Mouse (Mus musculus) limb, embryonic 10.5 days (tissue): ENCODE results near the gene Fbxo9. TPM values are rescaled to one million over a fixed set of nuclear protein-coding genes. Genes with fewer than 3 reads are reported as not detected.
"Not testable (repeated sequence)": the region's sequence is repeated elsewhere in the genome, so short reads cannot be mapped to it uniquely, and the experiment has no call there.

ENCODE experiments used
- DNase-seq: peaks from one replicate; pipeline ENCODE4 v3.0.0-alpha.2; 2017; ENCODE audit warnings: low spot score
- H3K27ac ChIP-seq: fragments of 300-500 bp; sonication (generic); 2 replicates; pipeline ENCODE4 v1.5.1; 2016; ENCODE audit warnings: mild to moderate bottlenecking
- H3K27me3 ChIP-seq: fragments of 300-500 bp; sonication (generic); 2 replicates; pipeline ENCODE4 v1.6.1; 2016; ENCODE audit warnings: low read depth, mild to moderate bottlenecking; ENCODE audit not compliant: poor library complexity, severe bottlenecking
- H3K36me3 ChIP-seq: fragments of 300-500 bp; sonication (generic); 2 replicates; pipeline ENCODE4 v1.6.1; 2016; ENCODE audit warnings: mild to moderate bottlenecking, moderate library complexity
- H3K4me1 ChIP-seq: fragments of 300-500 bp; sonication (generic); 2 replicates; pipeline ENCODE4 v1.6.1; 2016
- H3K4me3 ChIP-seq: fragments of 300-500 bp; sonication (generic); 2 replicates; pipeline ENCODE4 v1.5.1; 2016; ENCODE audit warnings: mild to moderate bottlenecking, moderate library complexity
- H3K9me3 ChIP-seq: fragments of 300-500 bp; sonication (generic); replicated peaks from 2 replicates; pipeline ENCODE4 v1.6.1; 2016; ENCODE audit warnings: mild to moderate bottlenecking
- WGBS: fragments of 180-500 bp; shearing (Covaris S2); methylation state at CpG from one replicate; pipeline ENCODE4 v1.1.7; 2016; 5-methylcytosine and 5-hydroxymethylcytosine counted together
- polyA plus RNA-seq: library from polyadenylated mRNA; unstranded; fragments of >200 nt; fragmentation: Nextera tagmentation; extraction: Ambion mirVana; gene quantifications from 2 replicates; pipeline ENCODE4 v1.2.1, GENCODE M21; 2016

Gene Fbxo9
- polyA plus RNA-seq, 1 experiment from 2014 or later = 25.5 TPM

- Histone ChIP-seq H3K27me3 (no peaks in the 10 kb centered on the region), H3K4me1 (no peaks in the 10 kb centered on the region), H3K27ac (no peak overlapping the region), H3K9me3 (no peaks in the 10 kb centered on the region), H3K36me3 (peaks cover 46% of the 10 kb centered on the region), H3K4me3 (no peak overlapping the region)
- no peak for DNase-seq
- 87% methylated on average over 7 of the region's 7 CpGs for WGBS
These were observed 27.0 kb downstream of the Fbxo9 start for GRCm38 (mm10) chr9:78081835-78082234.

DNA sequence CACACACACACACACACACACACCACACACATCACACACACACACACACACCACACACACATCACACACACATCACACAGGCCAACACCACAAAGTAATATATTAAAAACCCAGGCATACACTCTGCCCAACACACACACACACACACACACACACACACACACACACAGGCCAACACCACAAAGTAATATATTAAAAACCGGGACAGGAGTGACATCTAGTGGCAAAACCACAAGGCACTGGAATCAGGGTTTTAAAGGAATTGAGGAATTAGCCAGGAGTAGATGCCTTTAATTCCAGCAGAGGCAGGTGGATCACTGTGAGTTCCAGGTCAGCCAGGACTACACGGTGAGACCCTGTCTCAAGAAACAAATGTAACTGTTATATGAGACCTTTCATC lies 30.6 kb downstream of the Fbxo9 start:
- Histone ChIP-seq H3K36me3 (peaks cover 12% of the 10 kb centered on the region), H3K27ac (no peak overlapping the region), H3K4me1 (no peaks in the 10 kb centered on the region), H3K27me3 (no peaks in the 10 kb centered on the region), H3K4me3 (no peak overlapping the region), H3K9me3 (no peaks in the 10 kb centered on the region)
- WGBS = 35% methylated on average over 2 of the region's 2 CpGs
- DNase-seq = no peak

DNA sequence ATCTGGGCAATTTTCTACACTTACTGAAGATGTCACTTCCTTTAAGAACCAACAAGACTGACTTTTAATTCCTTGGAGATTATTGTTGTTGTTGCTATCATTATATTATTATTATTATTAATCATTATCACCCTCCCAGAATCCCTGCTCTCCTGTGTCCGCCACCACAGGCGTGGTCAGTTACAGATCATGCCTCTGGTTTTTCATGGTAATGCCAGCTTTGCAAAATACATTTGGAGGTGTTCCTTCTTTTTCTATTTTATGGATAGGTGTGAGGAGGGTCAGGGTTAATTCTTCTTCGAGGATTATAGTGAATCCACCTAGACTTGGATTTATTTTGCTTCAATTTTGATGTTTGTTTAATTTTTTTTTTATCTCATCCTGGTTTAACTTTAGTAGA lies 33.6 kb downstream of the Fbxo9 start:
- Histone ChIP-seq H3K9me3 (no peaks in the 10 kb centered on the region), H3K36me3 (no peaks in the 10 kb centered on the region), H3K4me3 (no peak overlapping the region), H3K4me1 (0 out of 2 replicates have a peak, but pooled peaks cover 5% of the 10 kb centered on the region), H3K27ac (no peak overlapping the region), H3K27me3 (no peaks in the 10 kb centered on the region)
- 95% methylated on average over 3 of the region's 3 CpGs for WGBS
- no peak for DNase-seq

DNA sequence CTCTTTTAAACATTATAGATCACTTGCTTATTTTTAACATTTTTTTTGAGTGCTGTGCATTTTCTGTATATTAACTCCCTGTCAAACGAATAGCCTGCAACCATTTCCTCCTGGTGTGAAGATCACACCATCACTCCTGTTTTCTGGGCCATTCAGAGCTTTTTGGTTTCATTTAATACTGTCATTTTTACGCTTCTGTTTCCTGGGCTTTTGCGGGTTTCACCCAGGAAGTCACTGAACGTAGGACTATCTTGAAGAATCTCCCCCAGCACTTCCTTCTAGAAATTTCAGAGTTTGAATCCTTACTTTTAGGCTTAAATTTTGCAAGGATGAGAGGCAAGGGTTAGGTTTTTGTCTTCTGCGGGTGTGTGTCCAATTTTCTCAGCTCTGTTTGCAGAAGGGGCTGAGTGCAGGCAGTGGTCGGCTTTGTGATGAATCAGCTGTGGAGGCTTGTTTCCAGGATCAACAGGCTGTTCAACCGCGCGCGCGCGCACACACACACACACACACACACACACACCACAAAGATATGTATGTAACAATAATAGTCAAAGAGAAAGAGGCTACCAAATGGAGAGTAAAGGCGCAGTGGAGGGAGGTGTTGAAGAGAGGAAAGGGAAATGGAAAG lies 35.0 kb downstream of the Fbxo9 start:
- Histone ChIP-seq H3K9me3 (no peaks in the 10 kb centered on the region), H3K27ac (no peak overlapping the region), H3K36me3 (no peaks in the 10 kb centered on the region), H3K4me1 (0 out of 2 replicates have a peak, but pooled peaks cover 5% of the 10 kb centered on the region), H3K4me3 (no peak overlapping the region), H3K27me3 (no peaks in the 10 kb centered on the region)
- 94% methylated on average over 13 of the region's 13 CpGs for WGBS
- no peak for DNase-seq

- H3K27me3 ChIP-seq, H3K4me1 ChIP-seq, H3K4me3 ChIP-seq, H3K9me3 ChIP-seq, DNase-seq, H3K27ac ChIP-seq, H3K36me3 ChIP-seq: not testable (repeated sequence)
- 91% methylated on average over 3 of the region's 3 CpGs for WGBS
These were observed 35.6 kb downstream of the Fbxo9 start for GRCm38 (mm10) chr9:78073291-78073690.

DNA sequence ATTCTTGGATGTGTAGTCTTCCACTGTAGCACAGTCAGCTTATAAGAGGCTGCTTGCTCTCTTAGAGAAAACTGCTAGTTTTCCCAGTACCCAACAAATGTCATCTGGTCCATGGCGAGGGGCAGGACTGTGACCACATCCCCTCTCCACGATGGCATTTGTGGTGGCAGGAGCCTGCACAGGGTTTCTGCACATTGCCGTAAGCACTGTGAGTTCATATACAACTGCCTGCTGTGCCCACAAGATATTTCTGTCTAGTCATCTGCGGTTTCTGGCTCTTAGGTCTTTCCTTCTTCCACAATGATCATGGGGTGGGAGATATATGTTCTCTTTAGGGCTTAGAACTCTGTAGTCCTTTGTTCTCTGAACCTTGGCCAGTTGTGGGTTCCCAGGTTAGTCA lies 37.2 kb downstream of the Fbxo9 start:
- WGBS = 88% methylated on average over 4 of the region's 4 CpGs
- Histone ChIP-seq H3K27ac (no peak overlapping the region), H3K4me3 (no peak overlapping the region), H3K4me1 (0 out of 2 replicates have a peak, but pooled peaks cover 5% of the 10 kb centered on the region), H3K27me3 (no peaks in the 10 kb centered on the region), H3K9me3 (no peaks in the 10 kb centered on the region), H3K36me3 (no peaks in the 10 kb centered on the region)
- no peak for DNase-seq

DNA sequence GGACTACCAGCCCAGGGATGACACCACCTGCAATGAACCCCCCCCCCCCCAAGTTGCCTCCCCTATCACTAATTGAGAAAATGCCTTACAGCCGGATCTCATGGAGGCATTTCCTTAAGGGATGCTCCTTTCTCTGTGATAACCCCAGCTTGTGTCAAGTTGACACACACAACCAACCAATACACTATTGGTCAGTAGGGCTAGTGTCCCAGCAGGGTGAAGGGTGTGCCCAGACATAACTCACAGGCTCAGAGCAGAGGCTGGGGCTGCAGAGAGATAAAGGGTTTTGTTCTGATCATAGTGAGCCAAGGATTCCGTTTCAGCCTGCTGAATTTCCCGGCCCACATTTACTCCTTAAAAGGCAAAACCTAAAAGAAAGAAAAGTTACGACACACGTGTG lies 38.4 kb downstream of the Fbxo9 start:
- 0 out of 2 replicates have a peak, but pooled peaks cover 5% of the 10 kb centered on the region for H3K4me1 ChIP-seq
- H3K27ac ChIP-seq = no peak overlapping the region
- WGBS = 88% methylated on average over 5 of the region's 5 CpGs
- DNase-seq = no peak
- no peaks in the 10 kb centered on the region for H3K36me3 ChIP-seq
- no peaks in the 10 kb centered on the region for H3K27me3 ChIP-seq
- no peaks in the 10 kb centered on the region for H3K9me3 ChIP-seq
- H3K4me3 ChIP-seq = no peak overlapping the region

DNA sequence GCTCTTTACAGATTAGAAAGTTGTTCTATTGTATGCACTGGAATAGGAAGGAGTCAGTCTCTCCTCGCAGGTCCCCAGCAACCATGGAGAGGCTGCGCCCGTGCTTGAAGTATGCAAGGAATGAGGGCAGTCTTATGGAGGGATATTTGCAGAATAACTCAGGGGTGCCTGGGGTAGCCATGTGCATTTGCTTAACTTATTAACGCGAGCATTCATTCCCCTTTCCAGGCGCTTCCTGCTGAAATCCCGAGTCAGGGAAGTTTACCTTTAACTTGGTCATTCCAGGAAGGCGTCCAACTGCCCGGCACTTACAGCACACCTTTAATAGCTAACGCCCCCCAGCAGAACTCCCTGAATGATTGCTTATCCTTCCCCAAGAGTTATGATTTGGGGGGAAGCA lies 44.7 kb downstream of the Fbxo9 start:
- peaks cover 7% of the 10 kb centered on the region; the same call in 1 of the 2 replicates for H3K4me1 ChIP-seq
- H3K27ac ChIP-seq = no peak overlapping the region
- no peaks in the 10 kb centered on the region for H3K27me3 ChIP-seq
- H3K4me3 ChIP-seq = no peak overlapping the region
- H3K36me3 ChIP-seq = no peaks in the 10 kb centered on the region
- WGBS = 77% methylated on average over 10 of the region's 10 CpGs
- H3K9me3 ChIP-seq = no peaks in the 10 kb centered on the region
- no peak for DNase-seq

- peaks cover 7% of the 10 kb centered on the region; the same call in 1 of the 2 replicates for H3K4me1 ChIP-seq
- DNase-seq = no peak
- H3K27me3 ChIP-seq = no peaks in the 10 kb centered on the region
- no peak overlapping the region for H3K4me3 ChIP-seq
- H3K36me3 ChIP-seq = no peaks in the 10 kb centered on the region
- 90% methylated on average over 9 of the region's 9 CpGs for WGBS
- no peak overlapping the region for H3K27ac ChIP-seq
- no peaks in the 10 kb centered on the region for H3K9me3 ChIP-seq
These were observed 46.5 kb downstream of the Fbxo9 start for GRCm38 (mm10) chr9:78062392-78062791.

GRCm38 (mm10) chr9:78059525-78060120 lies 49.2 kb downstream of the Fbxo9 start:
- Histone ChIP-seq H3K27me3 (no peaks in the 10 kb centered on the region), H3K9me3 (no peaks in the 10 kb centered on the region), H3K27ac (no peak overlapping the region), H3K36me3 (no peaks in the 10 kb centered on the region), H3K4me3 (no peak overlapping the region), H3K4me1 (peaks cover 7% of the 10 kb centered on the region; the same call in 1 of the 2 replicates)
- DNase-seq = no peak
- WGBS = 83% methylated on average over 16 of the region's 16 CpGs

DNA sequence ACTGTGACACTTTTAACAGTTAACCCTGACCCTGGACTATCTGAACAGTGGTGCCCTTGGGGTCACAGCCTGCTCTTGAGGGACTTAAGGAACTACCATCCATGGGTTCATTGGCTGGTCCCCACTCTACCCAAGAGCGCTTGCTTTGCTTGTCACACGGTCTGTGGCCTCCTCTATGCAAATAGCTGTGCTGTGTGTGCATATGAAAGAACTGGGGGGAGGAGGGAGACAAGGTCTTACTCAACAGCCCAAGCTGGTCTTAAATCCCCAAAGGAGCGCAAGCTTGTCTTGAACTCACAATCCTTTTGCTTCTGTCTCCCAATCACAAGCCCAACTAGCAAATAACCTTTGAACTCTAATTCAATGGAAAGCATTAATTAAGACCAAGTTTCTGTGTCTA lies 54.6 kb downstream of the Fbxo9 start:
- DNase-seq = no peak
- H3K27me3 ChIP-seq = no peaks in the 10 kb centered on the region
- 78% methylated on average over 3 of the region's 3 CpGs for WGBS
- H3K4me1 ChIP-seq = peaks cover 15% of the 10 kb centered on the region
- no peak overlapping the region for H3K27ac ChIP-seq
- no peaks in the 10 kb centered on the region for H3K9me3 ChIP-seq
- H3K36me3 ChIP-seq = no peaks in the 10 kb centered on the region
- no peak overlapping the region for H3K4me3 ChIP-seq

- Histone ChIP-seq H3K4me3 (no peak overlapping the region), H3K4me1 (peaks cover 15% of the 10 kb centered on the region), H3K36me3 (no peaks in the 10 kb centered on the region), H3K27ac (no peak overlapping the region), H3K9me3 (no peaks in the 10 kb centered on the region), H3K27me3 (no peaks in the 10 kb centered on the region)
- WGBS = 70% methylated on average over 8 of the region's 8 CpGs
- no peak for DNase-seq
These were observed 55.0 kb downstream of the Fbxo9 start for GRCm38 (mm10) chr9:78053821-78054220.

GRCm38 (mm10) chr9:78051677-78052076 lies 57.2 kb downstream of the Fbxo9 start, which contains the start of gene Gcm1:
Gene Gcm1 (plus strand): TSS chr9:78051924.
- no peaks in the 10 kb centered on the region for H3K36me3 ChIP-seq
- H3K27me3 ChIP-seq = no peaks in the 10 kb centered on the region
- H3K27ac ChIP-seq = no peak within 1 kb of the TSS
- peaks cover 15% of the 10 kb centered on the region for H3K4me1 ChIP-seq
- no peak within 1 kb of the TSS for H3K4me3 ChIP-seq
- no peaks in the 10 kb centered on the region for H3K9me3 ChIP-seq
- WGBS = 58% methylated on average over 3 of the region's 3 CpGs
- DNase-seq = no peak
